Mouse (Mus musculus): Measurements from ENCODE around the gene Map3k10. TPM values are rescaled to one million over a fixed set of nuclear protein-coding genes. Genes with fewer than 3 reads are reported as not detected.
A peak's percentile ranks its signal among the peaks of the same experiment; 100 is the strongest.
"Not testable (repeated sequence)": the region's sequence is repeated elsewhere in the genome, so short reads cannot be mapped to it uniquely, and the experiment has no call there.

Gene Map3k10
- polyA plus RNA-seq, 3 experiments from 2014 or later = 0.88 to 1.4 (median 0.91) TPM

DNA sequence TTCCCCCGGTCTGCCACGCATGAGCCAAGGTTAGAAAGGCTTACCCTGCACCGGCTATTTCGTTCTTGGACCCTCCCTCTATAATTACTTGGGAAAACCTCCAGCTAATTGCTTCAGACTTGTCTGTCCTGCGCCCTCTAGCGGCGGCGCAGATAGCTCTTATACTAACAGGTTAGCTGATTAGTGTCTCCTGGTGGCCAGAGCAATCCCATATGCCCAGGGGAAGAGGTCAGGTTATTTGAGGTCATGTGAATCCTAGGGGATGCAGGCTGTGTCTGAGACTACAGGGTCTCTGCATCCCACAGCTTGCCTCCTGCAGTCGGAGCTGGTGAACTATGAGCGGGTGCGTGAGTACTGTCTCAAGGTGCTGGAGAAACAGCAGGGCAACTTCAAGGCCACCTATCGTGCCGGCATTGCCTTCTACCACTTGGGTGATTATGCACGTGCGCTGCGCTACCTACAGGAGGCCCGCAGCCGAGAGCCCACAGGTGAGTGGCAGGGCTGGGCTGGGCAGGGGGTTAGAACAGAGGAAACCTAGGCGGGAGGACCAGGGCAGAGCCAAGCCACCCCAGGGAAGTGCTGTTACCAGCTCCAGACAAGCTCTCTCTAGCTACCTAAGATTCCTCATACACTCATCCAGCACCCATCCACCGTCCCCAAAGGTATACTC lies 19.7 kb downstream of the Map3k10 start:
- no peak for ATAC-seq

DNA sequence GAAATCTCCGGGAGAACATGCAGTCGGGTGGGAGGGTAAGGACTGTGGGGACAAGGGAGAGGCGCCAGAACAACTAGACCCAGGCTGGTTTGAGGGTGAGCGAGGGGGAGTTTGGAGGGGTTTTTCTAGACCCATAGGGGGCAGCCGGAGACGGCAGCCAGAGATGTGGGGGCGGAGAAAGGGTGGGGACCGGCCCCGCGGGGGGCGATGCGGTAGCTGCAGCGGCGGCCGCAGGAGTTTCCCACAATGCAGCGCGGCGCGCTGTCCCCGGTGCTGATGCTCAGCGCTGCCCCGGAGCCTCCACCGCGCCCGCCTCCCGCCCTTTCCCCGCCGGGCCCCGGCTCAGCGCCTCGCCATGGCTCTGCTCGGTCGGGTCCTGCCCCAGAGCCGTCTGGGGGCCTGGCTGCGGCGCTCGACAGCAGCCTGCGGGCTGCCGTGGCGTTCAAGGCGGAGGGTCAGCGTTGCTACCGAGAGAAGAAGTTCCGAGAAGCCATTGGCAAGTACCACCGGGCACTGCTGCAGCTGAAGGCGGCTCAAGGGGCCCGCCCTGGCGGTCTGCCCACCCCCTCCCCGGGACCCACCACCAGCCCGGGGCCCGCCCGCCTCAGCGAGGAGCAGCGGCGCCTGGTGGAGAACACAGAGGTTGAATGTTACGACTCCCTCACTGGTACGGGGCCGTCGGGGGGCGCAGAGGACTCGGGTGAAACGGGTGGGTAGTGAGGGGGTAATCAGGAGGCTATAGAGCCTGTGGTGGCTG lies 20.5 kb downstream of the Map3k10 start, which contains the start of gene Ttc9b:
Gene Ttc9b (plus strand): TSS at position 235 of the 757 bp plus-strand sequence.
- ATAC-seq = no peak

GRCm38 (mm10) chr7:27650949-27651348 lies 23.4 kb downstream of the Map3k10 start:
- peak; percentile 76 for ATAC-seq

DNA sequence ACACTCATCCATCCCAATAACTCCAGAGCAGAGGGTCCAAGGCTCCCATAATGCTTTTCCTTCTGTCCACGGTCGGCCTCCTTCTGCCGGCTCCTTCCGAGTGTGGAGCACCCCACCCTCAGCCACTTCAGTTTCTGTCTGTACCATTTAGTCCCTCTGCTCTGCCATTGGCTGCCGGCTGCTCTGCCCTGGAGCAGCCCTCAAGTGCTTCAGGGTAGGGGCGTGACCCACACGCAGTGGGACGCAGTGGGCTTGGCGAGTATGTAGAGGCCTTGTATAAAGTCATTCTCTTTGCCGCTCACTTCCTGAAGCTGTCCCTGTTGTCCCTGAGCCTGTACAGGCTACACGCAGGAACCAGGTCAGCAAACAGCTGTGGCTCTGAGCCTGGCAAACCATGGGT lies 24.7 kb downstream of the Map3k10 start:
- ATAC-seq = no peak

DNA sequence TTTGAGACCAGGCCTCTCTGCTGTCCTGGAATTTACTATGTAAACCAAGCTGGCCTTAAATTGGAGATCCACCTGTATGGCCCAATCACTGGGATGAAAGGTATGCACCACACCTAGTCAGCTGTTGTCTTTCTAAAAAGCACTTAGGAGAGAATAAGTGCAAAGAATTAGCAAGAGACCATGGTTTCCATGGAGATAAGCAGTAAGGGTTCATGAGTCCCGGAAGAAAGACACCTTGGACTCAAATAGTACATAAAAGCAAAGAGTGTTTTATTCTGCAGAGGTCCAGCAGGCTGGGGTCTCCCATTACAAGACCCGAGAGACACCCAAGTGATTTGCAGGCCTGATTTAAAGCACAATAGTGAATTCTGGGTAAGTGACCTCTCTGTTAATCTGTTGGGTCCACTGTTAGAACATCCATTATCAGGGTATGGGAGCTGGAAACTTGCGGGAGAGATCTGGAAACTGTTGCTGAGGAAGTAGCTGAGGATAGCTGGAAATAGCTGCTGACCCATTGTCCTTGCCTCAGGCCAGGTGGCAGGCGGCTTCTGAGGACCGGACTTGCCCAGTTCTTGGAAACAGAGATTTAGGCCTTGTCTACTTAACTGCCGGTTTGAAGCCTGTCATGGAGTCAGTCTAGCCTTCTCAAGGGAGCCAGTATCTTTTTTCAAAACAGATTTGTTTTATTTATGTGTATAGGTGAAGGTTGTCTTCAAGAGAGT lies 27.0 kb downstream of the Map3k10 start:
- ATAC-seq = no peak

DNA sequence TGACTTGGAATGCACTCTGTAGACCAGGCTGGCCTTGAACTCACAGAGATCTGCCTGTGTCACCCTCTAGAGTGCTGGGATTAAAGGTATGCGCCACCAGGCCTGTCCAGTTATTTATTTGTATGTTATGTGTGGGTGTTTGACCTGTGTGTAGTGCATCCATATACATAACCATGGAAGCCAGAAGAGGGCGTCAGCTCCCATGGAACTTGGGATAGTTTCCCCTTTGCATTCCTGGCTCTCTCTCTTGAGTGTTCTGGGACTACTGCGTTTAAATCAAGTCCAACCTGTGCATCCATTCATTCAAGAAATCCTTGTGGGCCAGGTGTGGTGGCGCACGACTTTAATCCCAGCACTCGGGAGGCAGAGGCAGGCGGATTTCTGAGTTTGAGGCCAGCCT lies 27.9 kb downstream of the Map3k10 start:
- ATAC-seq = no peak

GRCm38 (mm10) chr7:27644471-27644870 lies 29.9 kb downstream of the Map3k10 start:
- ATAC-seq = no peak

DNA sequence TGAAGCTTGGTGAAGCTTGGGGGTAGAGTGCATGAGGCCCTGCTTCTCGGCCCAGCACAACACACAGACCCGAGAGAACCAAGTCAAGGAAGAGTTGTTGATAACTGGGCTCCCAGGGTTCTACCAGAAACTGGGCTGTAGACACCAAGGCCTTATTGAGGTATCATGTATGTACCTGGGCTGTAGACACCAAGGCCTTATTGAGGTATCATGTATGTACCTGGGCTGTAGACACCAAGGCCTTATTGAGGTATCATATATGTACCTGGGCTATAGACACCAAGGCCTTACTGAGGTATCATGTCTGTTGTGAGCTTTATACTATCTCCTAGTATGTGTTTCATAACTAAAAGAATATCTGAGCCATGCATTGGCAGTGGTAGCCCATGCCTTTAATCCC lies 39.3 kb downstream of the Map3k10 start:
- ATAC-seq = not testable (repeated sequence)

- ATAC-seq = no peak
These were observed 39.7 kb downstream of the Map3k10 start for GRCm38 (mm10) chr7:27634691-27635090.

- no peak for ATAC-seq
These were observed 41.2 kb downstream of the Map3k10 start for GRCm38 (mm10) chr7:27633166-27633565.

GRCm38 (mm10) chr7:27631439-27631838 lies 43.0 kb downstream of the Map3k10 start:
- ATAC-seq = no peak

- ATAC-seq = not testable (repeated sequence)
These were observed 45.6 kb downstream of the Map3k10 start for GRCm38 (mm10) chr7:27628816-27629215.

- ATAC-seq = no peak
These were observed 46.2 kb downstream of the Map3k10 start for GRCm38 (mm10) chr7:27628190-27628589.

DNA sequence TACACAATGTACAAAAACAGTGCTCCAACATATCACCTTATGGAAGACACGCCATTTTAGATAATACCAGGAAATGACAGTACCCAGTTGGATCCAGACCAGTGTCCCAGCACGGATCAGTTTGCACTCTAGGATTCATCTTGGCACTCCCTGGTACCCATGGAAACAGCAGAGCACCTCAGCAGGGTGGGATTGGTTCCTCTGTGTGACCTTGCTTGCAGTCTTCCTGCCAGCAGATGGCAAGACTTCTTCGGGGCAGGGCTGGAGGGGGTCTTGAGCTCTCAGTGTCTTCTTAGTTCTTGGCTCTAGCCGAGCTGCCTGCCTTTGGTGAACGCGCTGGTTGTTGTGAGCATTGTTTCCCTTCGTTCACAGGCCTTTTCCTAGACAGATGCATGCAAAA lies 46.7 kb downstream of the Map3k10 start:
- no peak for ATAC-seq

- no peak for ATAC-seq
These were observed 49.4 kb downstream of the Map3k10 start for GRCm38 (mm10) chr7:27624967-27625366.

GRCm38 (mm10) chr7:27622234-27622633 lies 52.2 kb downstream of the Map3k10 start:
- ATAC-seq = no peak

GRCm38 (mm10) chr7:27621028-27621427 lies 53.4 kb downstream of the Map3k10 start:
- no peak for ATAC-seq

DNA sequence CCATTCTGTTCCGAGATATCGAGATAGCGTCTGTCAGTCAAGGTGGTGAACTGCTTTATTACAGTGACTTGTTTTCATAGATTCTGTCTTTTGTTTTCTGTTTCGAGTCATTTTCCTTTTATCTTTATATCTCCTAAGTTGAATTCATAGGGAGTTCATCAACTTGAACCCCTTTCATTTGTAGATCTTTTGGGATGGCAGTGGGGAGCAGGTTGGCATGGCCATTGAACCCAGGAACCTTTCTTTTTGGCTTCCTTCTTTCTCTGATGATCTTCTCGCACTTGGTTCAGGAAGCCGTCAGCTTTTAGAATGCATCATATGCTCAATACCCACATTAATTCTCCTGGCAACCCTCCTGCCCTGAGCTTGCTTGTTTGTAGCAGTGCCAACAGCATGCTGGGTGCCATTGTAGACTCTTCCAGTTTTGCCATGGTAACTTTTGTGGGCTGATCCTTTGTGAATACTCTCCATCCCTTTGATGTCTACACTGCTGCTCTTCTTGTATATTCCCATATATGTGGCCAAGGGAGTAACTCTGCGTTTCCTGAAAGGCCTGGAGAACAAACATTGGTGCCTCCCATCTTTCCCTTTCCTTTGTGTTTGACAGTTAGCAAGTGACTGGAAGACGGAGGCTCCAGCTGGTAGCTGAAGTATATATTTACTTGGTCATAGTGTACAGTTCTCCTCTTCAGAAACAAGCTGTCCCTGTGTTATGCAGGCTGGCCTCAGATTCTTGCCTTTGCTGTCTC lies 60.5 kb downstream of the Map3k10 start:
- no peak for ATAC-seq

DNA sequence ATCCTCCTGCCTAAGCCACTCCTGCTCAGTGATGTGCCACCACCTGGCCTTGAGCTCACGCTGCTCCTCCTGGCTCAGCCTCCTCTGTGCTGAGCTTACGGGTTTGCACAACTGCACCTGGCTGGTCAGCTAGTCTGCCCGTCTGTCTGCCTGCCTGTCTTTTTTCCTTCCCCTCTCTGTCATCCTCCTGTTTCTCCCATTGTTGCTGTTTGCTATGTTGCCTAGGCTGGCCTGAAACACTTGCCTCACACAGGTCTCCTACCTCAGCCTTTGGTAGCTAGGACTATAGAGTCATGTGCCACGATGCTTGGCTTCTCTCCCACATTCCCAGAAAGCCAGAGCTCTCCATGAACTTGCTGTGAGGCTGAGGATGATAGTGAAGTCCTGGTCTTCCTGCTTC lies 61.5 kb downstream of the Map3k10 start:
- ATAC-seq = no peak

DNA sequence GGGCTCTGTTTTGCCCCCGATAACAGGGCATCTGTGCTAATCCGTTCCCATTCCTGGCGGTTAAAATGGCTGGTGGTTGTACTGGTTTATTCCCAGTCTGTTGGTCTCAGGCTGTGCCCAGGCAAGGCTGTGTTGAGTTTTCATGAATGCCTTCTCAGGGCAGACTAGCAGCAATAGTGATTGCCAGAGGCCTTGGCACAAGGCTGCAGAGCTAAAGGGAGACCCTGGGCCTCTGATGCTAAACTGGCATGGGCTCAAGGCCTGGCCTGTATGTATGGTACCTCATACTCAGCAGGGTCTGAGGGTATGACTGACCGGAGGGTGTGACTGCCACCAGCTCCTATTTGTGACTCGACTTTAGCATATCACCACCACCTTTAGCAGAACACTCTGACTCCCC lies 63.5 kb downstream of the Map3k10 start:
- ATAC-seq = no peak

- no peak for ATAC-seq
These were observed 64.0 kb downstream of the Map3k10 start for GRCm38 (mm10) chr7:27610370-27610769.

DNA sequence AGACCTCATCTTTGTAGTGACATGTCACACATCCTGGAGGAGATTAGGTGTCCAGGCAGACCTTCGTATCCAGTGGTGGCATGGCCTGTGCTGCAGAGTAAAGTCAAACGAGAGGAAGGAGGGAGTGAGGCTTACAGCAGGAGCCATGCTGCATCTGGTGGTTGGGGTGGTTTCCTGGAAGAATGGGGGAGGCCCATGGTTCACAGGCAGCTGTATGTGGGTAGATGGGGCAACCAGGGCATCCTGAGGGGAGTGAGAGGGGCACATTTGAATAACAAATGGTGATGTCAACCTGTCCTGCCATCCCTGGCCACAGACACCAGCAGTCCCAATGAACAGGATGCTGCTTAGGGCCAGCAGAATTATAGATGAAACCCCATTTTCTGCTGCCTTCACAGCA lies 64.7 kb downstream of the Map3k10 start:
- no peak for ATAC-seq

DNA sequence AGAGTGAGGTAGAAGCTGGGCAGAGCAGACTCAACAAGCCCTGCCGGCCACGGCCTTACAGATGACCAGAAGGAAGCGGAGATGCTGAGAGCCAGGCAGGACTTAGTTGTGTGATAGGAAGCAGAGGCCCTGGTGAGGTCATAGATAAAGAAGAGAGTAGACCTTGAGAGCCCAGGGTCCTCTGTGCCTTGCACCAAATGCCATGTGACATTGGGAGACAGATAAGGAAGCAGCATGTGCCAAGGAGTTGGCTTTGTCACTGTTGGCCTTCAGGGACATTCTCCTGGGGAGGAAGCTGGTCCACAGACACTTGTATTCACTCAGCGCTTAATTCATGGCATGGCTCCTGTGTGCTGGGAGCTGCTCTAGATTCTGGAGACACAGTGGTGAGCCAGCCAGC lies 65.1 kb downstream of the Map3k10 start:
- no peak for ATAC-seq
